Mouse (Mus musculus) liver, postnatal 0 days (tissue): Measurements from ENCODE around the gene Natd1.

ENCODE experiments used
- CTCF ChIP-seq: sonication (generic); IDR thresholded peaks from 2 replicates; pipeline ENCODE4 v1.5.1; 2016; ENCODE audit warnings: antibody characterized with exemption, low read depth
- EP300 ChIP-seq: IDR thresholded peaks from 2 replicates; pipeline ENCODE4 v1.6.1; 2016; ENCODE audit warnings: antibody characterized with exemption, low read depth, mild to moderate bottlenecking

- TF ChIP-seq CTCF = no peak
- no peak for TF ChIP-seq EP300
Measured at GRCm38 (mm10) chr11:60903661-60904061, 10.9 kb downstream of the Natd1 start.
